Mouse (Mus musculus): ENCODE measurements around the gene Vamp2.

- TF ChIP-seq CTCF (IDR thresholded peaks at IDR 0.05; ENCODE audit: low read depth) (no peak), EP300 (optimal IDR thresholded peaks at IDR 0.05) (no peak)
Observed at GRCm38 (mm10) chr11:69125852-69125918, 37.4 kb downstream of the Vamp2 start, which contains the start of gene Aloxe3.

Data from stomach, postnatal 0 days (tissue).